Mouse (Mus musculus): Measurements from ENCODE around the gene Phykpl. TPM values are rescaled to one million over a fixed set of nuclear protein-coding genes. Genes with fewer than 3 reads are reported as not detected.
A peak's percentile ranks its signal among the peaks of the same experiment; 100 is the strongest.

The Phykpl gene
- total RNA-seq (2015; ENCODE audit: low replicate concordance) (3.6 and 17.2 TPM in 2 replicates), total RNA-seq (2017; ENCODE audit: low replicate concordance) (6.5 and 10.4 TPM in 2 replicates)

DNA sequence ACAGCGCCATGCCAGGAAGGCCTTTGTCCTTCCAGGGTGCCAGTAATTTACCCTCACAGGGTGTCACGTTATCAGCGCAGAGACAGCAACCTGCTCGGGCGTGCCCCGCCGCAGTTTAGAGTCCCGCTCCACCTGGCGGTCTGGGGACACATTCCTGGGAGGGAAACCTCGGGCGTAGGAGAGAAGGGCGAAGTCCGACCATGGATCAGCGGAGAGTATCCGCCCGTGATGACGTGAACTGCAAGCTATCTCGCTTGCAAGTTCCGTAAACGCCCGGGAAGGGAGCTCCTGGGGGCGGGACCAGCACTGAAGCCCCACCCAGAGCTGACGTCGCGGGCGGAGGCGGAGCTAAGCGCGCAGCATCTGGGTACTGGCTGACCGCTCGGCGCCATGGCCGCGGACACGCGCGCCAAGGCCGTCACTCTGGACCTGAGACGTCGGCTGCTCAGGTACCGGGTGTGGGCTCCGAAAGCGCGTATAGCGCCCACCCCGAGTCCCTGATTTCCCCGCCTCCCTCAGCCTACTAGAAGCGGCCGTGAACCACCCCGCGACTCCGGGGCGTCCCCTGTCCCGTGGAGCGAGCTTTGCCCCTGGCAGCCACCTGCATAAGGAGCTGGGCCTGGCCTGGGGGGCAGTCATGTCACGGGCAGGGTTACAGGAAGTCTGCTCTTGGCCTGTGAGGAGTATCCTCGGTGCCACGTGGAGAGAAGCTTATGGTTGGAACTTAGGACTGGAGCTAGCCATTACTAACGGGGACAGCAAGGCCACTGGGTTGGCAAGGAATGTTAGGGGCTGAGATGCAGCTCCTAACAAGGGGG, at the start of gene Phykpl:
TSS of gene Phykpl (plus strand) at position 327 of the 818 bp plus-strand sequence.
- peak; percentile 93 for ATAC-seq (replicated peaks; ENCODE audit: low FRiP score, poor library complexity, severe bottlenecking)

DNA sequence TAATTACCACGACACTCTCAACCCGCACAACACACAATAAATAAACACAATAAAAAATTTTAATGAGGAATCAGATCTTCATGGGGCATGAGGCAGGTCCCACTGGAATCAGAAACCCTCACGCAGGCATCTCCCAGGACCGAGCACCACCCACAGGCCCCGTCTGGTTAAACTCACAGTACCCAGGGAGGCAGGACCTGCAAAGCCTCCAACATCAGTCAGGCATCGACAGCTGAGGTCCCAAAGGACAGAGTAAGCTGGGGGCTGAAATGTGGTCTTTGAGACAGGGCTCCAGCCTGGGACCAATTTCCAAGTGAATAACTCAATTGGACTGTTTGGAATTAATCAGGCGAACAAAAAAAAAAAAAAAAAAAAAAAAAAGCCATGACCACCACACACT, 46.2 kb upstream of the Phykpl start:
- ATAC-seq (replicated peaks; ENCODE audit: low FRiP score, poor library complexity, severe bottlenecking): no peak

DNA sequence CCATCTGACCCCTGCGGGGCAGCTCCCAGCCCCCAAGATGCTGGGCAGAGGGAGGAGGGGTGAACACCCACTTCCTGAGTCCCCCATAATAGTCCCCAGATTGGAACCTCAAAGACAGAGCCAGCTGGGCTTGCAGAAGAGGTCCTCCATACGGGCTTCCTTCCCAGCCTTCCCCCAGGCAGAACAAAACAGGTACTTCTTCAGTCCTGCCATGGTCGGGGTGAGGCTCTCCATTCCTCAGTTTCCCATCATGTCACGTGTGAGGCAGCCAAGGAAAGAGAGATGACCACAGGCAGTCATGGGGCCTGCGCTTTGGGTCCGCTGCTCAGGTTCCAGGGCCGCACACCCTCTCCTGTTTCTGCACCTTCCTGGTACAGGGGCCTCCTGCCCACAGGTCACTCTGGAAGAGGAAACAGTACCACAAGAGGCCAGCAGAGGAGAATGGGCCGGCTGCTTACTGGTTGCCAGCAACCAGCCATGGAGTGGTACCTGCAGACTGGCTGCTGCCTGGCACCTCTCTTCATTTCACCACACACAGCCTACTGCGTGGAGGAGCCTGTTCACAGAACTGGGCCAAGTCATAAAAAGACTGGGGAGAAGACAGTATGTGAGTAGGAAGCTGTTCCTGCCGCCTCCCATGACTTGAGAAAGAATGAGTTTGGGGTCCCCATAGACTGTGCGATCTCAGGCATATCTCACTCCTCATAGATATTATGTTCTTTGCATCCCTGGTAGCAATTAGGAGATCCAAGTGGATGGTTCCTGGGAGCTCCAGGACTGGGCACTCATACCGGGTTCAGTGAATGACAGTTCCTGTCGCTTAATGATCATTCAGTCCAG, 45.4 kb upstream of the Phykpl start:
- ATAC-seq (replicated peaks; ENCODE audit: low FRiP score, poor library complexity, severe bottlenecking): 0 out of 2 replicates have a peak, but pooled peaks have one; percentile 12

DNA sequence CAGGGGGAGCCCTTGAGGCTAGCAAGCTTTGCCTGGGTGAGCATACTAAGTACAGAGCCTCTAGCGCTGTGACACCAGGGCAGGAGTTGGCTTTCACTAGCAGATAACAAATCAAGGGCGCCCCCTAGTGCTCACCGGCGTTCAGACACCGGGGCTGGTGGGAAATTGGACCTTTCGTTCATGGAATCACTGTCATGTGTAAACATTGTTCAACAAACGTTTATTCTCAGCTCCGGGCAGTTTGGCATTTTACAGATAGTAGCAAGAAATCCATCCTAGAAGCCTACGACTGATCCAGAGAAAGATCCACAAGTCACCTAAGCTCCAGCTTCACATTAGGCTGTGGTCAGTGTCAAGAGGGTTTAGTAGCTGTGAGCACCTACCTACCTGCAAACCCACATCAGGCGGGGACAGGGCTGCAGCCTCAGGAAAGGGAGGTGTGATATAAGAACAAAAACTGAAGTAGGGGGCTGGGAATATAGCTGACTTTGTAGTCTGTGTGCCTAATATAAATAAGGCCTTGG, 44.7 kb upstream of the Phykpl start:
- ATAC-seq (replicated peaks; ENCODE audit: low FRiP score, poor library complexity, severe bottlenecking): peak; percentile 89

DNA sequence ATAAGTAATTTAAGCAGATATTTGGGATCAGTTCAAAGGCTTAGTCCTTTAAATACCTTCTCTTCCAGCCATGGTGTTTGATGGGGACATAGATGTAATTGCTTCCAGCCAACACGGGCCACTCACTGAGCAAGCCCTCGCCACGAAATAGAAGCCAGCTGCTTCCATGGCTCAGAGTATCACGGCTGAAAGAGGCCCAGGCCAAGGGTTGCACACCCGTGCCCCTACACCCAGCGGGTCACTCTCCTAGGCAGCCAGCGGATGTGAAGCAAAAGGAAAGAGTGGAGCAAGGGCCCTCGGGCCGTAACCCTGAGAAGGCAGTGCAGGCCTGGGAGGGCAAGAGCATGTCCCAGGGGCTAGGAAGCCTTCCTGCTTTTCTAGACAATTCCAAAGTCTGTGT, 42.1 kb upstream of the Phykpl start:
- ATAC-seq (replicated peaks; ENCODE audit: low FRiP score, poor library complexity, severe bottlenecking): no peak

DNA sequence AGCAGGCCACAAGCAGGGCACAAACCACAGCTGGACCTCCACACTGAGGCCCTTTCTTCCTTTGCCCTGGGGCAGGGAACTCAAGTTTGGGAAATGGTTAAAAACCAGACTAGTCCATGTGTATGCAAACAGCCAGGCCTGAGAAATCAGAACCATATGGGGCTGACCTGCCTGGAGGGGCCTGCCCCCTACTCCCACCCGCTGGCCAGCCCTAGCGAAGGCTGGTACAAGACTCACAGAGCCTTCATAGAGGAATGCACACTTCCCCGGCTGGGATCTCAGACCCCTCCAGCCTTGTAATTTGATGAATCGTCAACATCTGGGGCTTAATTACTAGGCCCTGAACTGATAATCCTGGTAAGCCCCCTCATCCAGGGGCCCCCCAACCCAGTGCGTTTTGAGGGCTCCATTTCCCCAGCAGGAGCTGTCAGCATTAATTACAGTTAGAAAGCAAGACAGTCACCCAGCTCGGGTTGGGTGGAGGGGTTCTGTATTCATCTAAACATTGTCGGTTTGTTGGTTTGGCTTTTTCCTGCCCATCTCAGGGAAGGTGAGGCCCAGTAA, 41.0 kb upstream of the Phykpl start:
- no peak for ATAC-seq (replicated peaks; ENCODE audit: low FRiP score, poor library complexity, severe bottlenecking)

DNA sequence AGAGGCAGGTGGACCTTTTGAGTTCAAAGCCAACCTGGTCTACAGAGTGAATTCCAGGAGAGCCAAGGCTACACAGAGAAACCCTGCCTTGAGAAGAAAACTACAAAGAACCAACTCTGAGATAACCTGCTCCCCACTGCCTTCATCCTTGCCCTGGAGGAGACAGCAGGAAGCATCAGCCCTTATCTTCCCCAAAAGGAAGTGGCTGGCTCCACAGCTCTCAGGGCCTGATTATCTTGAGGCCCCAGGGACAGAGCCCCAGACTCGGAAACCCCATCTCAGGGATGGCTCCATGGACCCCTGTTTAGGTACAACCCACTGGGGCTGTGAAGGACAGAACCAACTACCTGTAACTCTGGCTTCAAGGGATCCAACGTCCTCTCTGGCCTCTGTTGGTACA, 40.1 kb upstream of the Phykpl start:
- no peak for ATAC-seq (replicated peaks; ENCODE audit: low FRiP score, poor library complexity, severe bottlenecking)

DNA sequence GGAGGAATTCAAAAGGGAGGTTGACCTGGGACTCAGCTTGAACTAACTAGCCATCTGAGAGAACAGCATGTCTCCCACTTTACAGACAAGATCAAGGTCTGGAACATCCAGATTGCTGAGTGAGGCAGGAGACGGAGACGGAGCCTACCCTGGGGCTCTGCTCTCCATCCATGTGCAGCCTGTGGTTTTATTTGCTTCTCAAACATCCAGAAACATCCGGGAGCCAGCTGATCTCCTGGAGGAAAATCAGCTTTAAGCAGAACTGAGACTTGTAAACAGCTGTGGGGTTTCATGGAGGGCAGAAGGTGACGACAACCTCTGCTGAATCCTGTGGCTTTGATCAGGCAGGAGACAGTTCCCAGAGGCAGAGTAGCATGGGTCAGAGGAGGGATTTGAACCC, 38.7 kb upstream of the Phykpl start:
- ATAC-seq (replicated peaks; ENCODE audit: low FRiP score, poor library complexity, severe bottlenecking): no peak

DNA sequence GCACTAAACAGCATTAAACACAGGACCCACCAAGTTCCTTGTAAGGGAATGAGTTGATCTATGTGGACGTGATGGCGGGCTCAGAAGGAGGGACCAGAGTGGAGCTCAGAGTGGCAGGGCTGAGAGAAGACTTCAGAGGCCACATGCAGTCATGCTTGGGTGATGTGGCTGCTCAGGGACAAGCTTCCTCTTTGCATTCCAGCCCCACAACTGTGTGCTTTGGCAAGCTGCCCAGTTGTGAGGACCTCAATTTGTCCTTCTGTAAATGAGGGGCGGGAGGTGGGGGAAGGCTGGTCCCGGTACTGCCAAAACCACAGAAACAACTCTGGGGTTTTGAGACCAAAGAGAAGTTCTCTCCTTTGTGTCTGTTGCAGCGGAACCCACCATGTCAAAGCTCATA, 33.3 kb upstream of the Phykpl start:
- no peak for ATAC-seq (replicated peaks; ENCODE audit: low FRiP score, poor library complexity, severe bottlenecking)

DNA sequence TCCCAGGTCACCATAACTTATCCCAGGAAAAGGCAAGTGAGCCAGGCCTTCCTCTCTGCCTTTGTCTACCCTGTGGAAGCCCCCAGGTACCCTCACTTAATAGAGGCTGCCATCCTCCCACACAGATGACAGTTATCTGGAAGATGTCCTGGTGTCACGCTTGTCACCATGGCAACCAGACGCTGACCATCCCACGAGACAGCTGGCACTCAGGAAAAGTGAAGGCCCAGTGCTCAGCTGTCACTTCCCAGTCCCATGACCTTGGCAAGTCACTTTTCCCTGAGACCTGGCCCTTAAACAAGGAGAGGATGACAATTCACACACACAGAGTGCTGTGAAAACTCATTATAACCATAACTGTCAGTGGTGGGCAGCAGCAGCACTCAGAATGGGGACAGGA, 32.5 kb upstream of the Phykpl start:
- no peak for ATAC-seq (replicated peaks; ENCODE audit: low FRiP score, poor library complexity, severe bottlenecking)

DNA sequence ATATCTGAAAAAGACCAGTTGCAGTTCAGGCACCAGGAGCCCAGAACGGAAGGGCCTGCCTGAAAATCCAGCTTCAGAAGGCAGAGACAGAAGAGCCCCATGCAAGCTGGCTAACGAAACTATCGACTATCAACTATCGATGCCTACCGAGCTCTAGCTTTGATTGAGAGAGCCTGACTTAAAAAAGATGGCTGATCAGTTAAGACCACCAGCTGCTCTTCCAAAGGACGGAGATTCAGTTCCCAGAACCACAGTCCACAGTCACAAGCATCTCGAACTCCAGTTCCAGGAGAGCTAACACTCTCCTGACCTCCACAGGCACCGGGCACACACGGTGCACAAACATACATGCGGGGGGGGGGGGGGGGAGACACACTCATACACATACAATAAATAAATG, 30.0 kb upstream of the Phykpl start:
- no peak for ATAC-seq (replicated peaks; ENCODE audit: low FRiP score, poor library complexity, severe bottlenecking)

DNA sequence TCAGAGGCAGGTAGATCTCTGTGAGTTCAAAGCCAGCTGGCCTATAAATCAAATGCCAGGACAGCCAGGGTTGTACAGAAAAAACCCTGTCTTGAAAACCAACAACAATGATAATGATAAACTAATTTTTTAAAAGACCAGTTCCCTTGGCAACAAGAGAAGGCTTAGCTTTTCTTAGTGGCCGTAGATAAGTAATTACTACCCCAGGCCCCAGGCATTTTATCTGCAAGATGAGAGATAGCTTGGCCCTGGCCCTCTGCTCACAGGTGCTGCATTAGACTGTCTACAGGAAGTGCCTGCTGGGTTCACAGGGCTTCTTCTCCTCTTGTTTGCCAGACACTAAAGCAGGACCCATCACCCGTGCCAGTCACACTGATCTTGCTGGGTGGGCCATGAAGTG, 29.5 kb upstream of the Phykpl start:
- no peak for ATAC-seq (replicated peaks; ENCODE audit: low FRiP score, poor library complexity, severe bottlenecking)

DNA sequence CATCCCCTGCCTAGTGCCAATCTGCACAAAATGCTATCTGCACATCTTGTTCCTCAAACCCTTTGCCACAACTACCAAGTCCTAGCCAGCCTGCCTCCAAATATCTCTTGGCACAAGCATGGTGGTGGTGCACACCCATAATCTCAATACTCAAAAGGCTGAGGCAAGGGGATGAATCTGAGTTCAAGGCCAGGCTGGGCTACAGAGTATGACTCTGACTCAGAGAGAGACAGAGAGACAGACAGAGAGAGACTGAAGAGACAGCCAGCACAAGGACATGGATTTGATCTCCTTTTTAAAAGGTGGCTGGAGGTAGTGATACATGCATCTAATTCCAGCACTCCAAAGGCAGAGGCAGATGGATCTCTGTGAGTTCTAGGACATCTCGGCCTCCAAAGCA, 21.3 kb upstream of the Phykpl start:
- ATAC-seq (replicated peaks; ENCODE audit: low FRiP score, poor library complexity, severe bottlenecking): no peak

DNA sequence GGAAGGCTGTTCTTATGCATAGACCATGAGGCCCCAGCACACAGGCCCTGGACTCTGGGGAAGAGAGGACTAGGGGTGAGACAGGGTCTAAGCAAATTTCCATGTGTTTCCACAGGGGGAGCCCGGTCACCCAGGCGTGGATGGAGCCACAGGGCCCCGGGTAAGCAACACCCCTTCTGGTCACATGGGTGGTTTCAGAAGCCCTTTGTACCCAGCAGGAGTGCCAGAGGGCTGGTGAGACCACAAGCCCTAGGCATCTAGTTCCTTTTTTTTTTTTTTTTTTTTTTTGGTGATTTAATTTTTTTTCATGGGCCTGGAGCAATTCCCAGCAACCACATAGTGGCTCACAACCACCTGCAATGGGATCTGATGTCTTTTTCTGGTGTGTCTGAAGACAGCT, 19.5 kb upstream of the Phykpl start:
- ATAC-seq (replicated peaks; ENCODE audit: low FRiP score, poor library complexity, severe bottlenecking): no peak

DNA sequence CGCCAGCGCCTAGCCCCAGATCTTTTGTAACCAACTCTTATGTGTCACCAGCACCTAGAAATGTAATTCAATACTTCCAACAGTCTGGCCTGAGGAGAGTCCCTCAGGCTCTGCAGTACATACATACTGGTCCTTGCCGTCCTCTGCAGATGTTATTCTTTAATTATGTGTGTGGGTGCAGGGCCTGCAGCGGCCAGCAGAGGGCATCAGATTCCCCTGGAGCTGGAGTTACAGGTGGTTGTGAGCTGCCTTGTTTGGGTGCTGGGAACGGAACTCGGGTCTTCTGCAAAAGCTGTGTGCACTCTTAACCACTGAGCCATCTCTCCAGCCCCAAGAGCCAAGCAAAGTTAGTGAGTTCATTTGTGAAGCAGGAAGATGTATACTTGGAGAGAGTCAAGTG, 18.6 kb upstream of the Phykpl start:
- ATAC-seq (replicated peaks; ENCODE audit: low FRiP score, poor library complexity, severe bottlenecking): no peak

DNA sequence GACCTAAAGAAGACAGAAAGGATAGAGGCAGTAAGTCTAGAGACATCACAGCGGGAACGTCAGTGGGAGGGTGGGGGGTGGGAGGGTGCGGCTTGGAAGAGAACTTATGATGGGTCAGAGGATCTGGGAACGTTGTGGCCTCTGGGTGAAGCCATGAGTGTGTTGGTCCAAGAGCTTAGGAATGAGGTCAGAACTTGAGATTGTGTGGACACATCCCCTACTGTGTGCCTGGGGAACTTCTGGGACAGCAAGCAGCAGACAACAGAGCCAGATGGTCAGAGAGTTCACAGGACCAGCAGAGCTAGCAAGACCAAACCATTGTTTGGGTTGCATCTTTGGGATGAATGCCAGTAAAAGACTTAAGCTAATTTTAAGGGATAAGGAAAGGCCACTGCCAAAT, 15.8 kb upstream of the Phykpl start:
- no peak for ATAC-seq (replicated peaks; ENCODE audit: low FRiP score, poor library complexity, severe bottlenecking)

DNA sequence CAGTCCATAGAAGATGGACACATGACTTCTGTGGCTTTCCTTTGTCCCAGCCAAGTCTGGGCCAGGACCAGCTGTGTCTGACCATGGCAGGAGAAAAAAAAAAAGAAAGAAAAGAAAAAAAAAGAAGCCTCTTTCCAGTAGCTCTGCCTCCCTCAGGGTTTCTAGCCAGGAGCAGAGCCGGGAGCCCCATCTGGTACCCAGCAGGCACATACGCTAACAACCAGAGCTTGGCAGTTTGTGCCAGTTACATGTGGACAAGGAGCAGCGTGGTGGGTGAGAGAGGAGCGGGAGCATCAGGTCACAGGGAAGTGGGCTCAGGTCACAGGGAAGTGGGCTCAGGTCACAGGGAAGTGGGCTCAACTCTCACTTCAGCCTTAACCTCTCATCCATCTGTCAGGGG, 8.1 kb upstream of the Phykpl start:
- ATAC-seq (replicated peaks; ENCODE audit: low FRiP score, poor library complexity, severe bottlenecking): no peak

DNA sequence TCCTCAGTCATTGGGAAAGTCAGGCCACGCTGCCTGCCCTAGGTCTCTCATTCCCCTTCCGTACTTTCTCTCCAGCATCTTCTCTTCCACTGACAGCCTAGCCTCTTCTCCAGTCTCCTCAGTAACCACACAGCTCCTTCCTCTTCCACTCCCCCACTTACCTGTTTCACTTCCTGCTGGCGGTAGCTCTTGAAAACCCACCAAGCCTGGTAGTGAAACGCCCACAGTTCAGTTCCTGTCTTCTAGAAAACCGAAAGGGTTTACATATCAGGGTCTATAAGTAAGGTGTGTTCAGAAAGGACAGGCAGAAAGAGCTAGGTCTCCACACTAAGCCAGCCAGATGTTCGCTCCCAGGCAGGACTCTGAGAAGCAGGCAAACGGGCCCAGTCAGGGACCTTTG, 7.0 kb upstream of the Phykpl start:
- no peak for ATAC-seq (replicated peaks; ENCODE audit: low FRiP score, poor library complexity, severe bottlenecking)

DNA sequence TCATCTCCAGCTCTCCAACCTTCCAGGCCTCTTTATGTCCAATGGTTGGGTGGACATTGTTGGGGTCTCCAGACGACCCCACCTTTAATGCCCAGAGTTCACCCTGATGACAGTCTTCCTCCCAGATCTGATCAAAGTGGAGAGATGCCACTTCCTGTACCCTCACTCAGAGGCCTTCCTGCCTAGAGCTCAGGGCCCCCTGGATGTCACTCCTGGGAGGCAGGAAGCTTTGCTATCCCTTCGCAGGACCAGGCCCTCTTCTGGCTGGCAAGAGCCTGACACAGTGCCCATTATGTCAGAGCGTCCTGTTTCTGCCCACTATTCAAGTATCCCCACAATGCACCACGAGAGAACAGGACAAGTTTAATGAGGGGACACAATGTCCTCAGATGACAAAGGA, 5.5 kb upstream of the Phykpl start:
- ATAC-seq (replicated peaks; ENCODE audit: low FRiP score, poor library complexity, severe bottlenecking): no peak

DNA sequence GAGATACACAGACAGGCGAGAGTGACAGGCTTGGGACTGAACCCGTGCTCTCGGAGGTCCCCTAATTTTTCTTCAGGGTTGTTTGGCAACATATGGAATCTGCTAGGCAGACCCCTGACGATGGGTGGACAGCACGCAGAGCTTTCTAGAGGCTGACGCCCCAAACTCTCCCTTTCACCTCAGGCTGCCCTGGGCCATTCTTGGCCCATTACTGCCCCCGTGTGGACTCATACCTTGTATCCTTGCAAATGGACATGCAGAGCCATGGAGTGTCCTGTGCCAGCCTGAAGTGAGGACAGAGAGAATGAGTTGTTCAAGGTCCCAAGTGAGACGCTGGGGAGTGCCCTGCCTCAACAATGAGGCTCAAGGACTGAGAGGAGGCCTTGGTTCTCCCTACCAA, 1.8 kb upstream of the Phykpl start:
- peak; percentile 43 for ATAC-seq (replicated peaks; ENCODE audit: low FRiP score, poor library complexity, severe bottlenecking)

DNA sequence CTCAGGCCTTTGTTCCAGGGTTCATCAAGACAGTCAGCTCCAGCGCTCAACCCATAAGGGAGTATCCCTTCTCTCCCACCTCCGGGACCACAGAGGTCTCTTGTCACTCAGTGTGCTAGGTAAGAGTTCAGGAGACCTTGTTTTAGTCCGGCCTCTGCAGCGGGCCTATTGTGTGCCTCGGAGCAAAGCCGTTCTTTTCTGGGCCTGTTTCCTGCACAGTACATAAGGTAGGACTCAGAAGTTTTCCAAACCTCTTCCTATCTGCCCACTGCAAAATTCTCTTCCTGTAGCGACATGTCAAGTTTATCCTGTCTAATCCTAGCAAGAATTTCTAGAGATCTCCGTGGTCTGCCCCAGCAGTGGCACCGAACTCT, 513 bp upstream of the Phykpl start:
- peak; percentile 25 for ATAC-seq (replicated peaks; ENCODE audit: low FRiP score, poor library complexity, severe bottlenecking)

All from erythroid progenitor cell, adult 5-6 weeks (primary cell).